Mouse (Mus musculus) frontal cortex, adult 2 months (tissue): ENCODE measurements around the gene Slc25a25. TPM values are rescaled to one million over a fixed set of nuclear protein-coding genes. Genes with fewer than 3 reads are reported as not detected.
"Not testable (repeated sequence)": the region's sequence is repeated elsewhere in the genome, so short reads cannot be mapped to it uniquely, and the experiment has no call there.

Source experiments
- DNase-seq, 2 experiments: peaks; one replicate each; pipeline ENCODE4 v3.0.0; 2022; ENCODE audit warnings: low spot score in 1 of 2; ENCODE audit errors: extremely low spot score in 1 of 2
- polyA plus RNA-seq: library from polyadenylated mRNA; depleted of rRNA; stranded (reverse); fragments of >200 nt; gene quantifications from 2 replicates; pipeline ENCODE4 v1.2.3, GENCODE M21; 2012; rRNA removed

The Slc25a25 gene
- 44.3 and 49.9 TPM in 2 replicates for polyA plus RNA-seq

DNA sequence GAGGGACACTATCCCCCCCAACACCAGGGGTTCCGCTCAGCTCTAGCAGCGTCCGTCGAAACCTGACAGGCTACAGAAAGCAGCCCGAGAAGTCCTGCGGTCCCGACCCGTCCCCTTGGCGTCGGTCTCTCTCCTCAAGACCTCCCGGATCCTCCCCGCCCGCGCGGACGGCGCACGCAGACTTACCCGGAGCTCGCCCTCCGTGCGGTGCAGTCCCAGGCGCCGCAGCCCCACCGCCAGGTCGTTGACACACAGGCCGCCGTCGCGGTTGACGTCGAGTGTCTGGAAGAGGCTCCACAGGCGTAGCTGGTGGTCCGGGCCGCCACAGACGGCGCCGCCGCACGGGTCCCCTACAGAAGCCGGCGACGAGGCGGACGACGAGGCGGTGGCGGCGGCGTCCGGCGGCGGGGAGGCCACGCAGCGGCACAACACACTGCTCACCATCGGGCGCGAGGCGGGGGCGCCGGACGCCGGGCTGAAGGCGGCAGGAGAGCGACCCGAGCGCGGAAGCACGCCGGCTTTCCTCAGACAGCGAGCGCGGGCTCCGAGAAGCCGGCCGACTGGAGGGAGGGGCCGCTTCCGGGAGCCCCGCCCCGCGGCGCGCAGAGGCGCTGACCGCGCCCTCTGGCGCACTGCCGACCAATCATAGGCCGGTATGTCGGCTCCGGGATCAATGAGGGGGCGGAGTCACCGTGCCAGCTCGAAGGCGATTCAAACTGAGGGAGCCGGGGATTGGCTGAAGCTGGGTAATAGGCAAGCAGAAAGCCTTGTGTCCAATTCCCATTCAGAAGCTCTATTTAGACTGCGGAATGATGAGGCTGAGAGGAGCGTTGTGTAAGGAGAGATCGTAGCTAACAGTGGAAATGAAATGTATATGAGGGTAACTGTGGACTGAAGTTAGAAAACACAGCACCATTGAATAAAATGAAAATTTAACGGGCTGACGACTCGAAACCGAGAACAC lies at the start of gene Slc25a25:
Gene Slc25a25 (minus strand): TSS at position 565 of the 964 bp plus-strand sequence.
- DNase-seq, result peak; percentile 92 to 98

DNA sequence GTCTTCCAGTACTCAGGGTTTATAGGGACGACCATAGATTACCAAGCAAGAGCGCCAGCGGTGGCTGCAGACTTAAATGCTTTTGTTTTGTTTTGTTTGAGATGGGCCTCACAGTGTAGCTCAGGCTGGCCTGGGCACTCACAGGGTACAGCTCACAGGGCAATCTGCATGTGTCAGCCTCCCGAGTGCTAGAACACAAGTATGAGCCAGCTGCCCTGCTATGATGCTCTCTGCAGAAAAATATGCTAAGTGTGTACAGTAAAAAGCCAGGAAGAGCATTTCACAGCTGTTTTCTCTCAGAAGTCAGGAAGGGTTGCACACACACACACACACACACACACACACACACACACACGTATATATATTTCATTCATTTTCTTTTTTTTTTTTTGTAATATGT lies 49.2 kb upstream of the Slc25a25 start:
- no peak for DNase-seq

DNA sequence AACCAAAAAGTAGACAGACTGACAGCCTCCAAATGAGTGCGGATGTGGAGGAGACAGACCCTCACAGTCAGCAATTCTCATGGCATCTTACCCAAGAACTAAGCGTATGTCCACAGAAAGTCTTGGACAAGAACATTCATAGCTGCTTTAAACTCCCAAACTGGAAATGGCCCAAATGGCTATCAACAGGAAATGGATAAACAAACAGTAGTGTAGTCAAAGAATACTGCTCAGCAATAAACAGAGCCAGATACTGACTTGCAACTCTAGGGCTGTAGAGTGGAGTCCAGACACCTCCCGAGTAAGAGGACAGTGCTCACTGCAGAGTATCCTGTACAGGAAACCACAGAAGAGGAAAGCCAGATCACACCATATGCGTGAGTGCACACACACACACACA lies 48.1 kb upstream of the Slc25a25 start:
- no peak for DNase-seq

DNA sequence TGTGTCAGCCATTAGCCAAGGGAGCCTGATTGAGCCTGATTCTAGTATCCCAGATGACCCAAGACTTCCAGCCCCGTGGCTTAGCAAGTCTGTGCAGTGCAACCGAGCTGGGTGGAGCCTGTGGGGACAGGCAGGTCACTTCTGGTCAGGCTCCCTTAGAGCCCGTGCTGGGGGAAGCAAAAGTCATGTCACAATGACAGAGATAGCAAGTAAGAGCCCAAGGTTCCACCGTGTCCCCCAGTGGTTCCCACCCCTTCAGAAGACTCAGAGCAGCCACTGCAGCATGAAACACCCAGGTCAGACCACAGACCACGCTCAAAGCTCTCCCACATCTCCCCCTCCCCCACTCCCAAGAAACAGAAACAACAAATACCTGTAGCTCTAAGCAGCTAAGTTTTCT lies 44.9 kb upstream of the Slc25a25 start:
- DNase-seq, result no peak

DNA sequence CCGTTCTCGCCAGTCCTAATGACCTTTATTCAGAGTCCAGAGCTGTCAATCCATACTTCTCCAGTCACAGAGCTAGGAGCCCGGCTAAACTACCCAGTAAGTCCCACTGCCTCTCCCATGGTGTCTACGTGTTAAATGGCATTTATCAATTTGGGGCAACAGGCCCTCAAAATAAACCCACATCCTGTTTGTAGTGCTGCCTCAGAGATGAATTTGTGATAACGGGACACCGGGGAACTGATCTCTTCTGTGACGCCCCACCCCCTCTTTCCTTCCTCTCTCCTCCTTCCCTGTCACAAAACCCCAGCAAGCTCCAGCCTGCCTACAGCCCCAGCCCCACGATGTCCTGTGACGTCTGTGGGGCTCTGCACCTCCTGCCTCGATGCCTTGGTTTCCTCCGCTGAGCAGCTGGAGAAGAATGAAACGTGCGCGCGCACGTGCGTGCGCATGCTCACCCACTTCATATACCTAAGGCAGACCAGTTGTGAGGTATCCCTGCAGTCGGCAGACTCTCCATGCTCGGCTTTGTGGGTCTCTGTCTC lies 44.0 kb upstream of the Slc25a25 start:
- no peak for DNase-seq

DNA sequence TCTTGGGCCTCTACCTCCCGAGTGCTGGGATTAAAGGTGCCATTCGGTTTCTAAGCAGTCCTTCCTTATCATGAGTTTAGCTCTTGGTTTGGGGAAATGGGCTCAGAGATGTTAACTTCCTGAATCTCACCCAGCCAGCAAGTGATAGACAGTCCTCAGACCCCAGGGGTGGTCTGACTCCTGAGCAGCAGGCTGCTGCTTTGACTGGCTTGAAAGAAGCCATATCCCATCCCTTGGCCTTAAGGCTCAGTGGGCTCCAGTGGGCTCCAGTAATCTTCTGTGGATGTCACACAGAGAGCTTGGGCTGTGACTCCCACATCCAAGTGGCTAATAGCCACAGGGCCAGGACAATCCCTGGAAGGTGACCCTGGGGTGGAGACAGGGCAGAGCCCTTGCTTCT lies 43.3 kb upstream of the Slc25a25 start:
- DNase-seq, result no peak

DNA sequence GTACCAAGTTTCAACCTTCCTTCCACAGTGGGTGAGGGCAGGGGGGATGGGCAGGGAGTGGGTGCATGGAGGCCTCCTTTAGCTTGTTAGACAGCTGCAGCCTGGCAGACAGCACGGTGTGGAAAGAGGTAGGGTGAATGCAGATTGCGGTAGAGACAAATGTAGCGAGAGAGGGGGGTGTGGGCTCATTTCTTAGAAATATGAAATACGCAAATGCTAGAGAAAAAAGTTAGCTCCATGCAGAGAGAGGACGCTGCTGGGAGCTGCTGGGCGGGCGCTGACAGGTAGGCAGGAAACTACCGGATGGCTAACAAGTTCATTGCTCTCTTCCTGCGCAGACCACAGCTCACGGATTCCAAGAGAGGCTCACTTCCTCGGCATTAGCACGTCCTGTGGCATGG lies 42.1 kb upstream of the Slc25a25 start:
- no peak for DNase-seq

DNA sequence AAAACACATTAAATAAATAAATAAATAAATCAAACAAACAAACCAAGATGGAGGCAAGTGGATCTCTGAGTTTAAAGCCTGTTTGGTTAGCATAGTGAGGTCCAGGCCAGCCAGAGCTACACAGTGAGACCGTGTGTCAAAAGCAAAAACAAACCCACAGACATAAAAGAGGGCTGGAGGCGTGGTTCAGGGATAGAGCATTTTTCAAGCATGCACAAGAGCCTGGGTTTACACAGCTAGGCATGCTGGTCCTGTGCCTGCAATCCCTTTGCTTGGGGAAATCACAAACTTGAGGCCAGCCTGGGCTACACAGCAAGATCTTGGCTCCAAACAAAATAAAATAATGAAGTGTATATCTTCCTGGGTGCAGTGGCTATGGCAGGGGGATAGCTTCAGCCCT lies 41.4 kb upstream of the Slc25a25 start:
- DNase-seq, result no peak

DNA sequence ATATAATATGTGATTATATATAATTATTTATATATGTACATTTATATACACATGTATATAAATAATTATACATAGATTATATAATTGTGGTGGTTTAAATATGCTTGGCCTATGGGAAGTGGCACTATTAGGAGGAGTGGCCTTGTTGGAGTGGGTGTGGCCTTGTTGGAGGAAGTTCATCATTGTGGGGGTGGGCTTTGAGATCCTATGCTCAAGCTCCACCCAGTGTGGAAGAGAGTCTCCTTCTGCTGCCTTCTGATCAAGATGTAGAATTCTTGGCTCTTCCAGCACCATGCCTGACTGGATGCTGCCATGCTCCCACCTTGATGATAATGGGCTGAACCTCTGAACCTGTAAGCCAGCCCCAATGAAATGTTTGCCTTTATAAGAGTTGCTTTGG lies 39.5 kb upstream of the Slc25a25 start:
- not testable (repeated sequence) for DNase-seq

DNA sequence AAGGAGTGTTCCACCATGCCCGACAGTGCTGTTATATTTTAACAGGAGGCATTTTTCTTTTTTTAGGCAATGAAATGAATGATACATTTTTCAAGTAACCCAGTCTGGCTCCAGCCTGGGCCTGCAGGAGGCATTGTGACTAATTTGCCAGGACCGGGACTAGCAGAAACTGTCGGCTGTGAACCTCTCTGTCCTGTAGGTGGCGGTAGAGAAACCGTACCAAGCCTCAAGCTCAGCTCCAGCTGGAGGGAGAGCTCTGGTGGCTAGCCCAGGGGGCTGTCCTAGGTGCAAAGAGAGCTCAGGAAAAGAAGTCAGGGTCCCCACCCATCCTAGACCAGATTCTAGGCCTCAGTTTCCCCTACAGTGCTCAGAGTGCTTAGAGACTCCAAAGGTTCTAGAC lies 37.4 kb upstream of the Slc25a25 start:
- DNase-seq, result peak; percentile 64 to 92

DNA sequence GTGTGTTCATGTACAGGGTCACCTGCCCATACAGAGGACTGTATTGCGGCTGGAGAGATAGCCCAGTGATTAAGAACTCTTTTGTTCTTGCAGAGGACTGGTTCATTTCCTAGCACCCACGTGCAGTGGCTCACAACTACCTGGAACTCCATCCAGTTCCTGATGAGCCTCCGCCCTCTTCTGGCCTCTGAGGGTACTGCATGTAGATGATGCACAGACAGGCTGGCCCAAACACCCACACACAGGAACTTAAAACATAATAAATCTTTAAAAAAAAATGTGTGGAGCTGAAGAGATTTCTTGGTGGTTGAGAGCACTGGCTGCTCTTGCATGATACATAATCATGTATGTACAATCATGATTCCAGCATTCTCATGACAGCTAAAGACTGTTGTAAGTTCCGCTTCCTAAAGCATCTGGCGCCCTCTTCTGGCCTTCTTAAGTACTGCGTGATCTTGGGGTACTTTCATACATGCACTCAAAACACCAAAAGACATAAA lies 35.9 kb upstream of the Slc25a25 start:
- DNase-seq, result peak; percentile 82 to 98

DNA sequence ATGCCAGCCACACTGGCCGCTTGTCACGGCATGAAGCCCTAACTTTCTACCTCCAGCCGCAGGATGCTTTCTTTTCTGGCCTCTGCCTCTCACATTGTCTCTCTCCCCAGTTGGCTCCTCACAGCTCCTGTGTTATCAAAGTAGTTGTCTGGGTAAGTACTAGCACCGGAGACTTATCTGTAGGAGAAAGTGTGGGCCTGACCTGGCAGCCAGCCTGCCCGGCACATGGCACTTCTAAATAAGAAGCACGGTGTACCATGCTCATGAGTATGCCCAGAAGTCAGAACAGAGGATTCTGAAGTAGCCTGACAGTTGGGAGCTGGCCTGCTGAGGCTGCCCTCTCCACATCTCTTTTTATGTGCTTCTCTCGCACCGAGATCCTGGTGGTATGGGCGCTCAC lies 34.9 kb upstream of the Slc25a25 start:
- DNase-seq, result no peak

DNA sequence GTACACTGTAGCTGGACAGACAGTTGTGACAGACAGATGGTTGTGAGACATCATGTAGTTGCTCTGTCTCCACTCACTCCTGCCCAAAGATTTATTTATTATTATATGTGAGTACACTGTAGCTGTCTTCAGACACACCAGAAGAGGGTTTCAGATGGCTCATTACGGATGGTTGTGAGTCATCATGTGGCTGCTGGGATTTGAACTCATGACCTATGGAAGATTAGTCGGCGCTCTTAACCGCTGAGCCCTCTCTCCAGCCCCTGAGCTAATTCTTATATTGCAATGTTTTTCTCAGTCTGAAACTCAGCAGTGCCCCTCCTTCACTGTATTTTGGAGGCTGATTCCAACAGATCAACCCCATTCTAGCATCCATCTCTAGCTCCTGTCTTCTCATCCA lies 34.5 kb upstream of the Slc25a25 start:
- DNase-seq, result no peak

DNA sequence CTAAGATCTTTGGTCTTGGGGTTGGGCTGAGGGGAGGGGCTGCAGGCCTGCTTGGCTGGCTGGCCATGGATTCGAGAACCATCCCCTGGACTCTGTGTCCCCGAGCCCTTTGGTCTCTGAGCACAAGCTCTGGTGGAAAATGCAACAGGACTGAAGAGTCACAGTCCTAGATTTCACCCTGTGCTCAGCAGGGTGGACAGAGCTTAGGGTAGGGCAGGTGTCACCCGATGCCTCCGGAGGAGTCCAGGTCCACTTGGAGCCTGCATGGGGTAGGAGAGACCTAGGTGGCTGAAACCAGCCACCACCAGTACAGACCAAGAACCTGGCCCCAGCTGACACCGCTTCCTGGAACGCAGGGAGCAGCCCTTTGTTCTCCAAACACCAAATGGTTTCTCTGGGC lies 33.7 kb upstream of the Slc25a25 start:
- no peak for DNase-seq

DNA sequence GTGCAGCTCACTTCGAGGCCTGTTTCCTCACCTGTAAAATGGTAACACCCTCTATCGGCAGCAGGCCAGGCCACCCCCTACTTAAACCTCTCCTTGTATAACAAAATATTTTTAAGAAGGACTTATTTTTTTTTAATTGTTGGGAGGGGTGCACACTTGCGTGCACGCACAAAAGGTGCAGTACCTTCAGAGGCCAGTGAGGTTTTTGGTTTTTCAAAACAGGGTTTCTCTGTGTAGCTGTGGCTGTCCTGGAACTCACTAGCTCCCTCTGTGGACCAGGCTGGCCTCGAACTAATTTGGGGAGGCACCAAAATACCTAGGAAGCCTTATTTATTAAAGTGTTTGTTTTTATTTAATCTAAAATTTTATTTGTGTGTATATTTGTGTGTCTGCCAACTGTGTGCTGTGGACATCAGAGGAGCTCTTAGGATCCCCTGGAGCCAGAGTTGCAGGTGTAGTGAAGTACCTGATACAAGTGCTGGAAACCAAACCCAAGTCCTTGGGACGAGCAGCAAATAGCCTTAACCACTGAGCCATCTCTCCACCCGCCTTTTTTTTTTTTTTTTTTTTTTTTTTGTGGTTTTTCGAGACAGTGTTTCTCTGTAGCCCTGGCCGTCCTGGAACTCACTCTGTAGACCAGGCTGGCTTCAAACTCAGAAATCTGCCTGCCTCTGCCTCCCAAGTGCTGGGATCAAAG lies 32.1 kb upstream of the Slc25a25 start:
- DNase-seq, result peak in 1 of 2 experiments; percentile 10

DNA sequence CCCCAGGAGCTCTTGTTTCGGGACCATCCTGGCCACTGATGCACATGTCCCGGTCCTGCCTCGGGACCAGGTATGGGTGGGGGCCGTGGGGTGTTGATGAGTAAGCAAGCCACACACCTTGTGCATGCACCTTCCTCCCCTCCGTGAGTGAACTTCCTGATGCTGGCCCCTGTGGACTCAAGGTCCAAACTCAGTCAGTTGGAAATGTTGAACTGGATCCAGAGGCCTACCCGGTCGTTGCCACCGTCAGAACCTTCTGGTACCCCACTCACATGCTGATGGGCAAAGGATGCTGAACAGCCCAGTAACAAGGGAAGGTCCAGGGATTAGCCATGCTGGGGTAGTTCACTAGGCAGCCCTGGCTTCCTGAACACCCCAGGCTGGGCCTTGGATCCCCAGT lies 31.1 kb upstream of the Slc25a25 start:
- DNase-seq, result no peak

DNA sequence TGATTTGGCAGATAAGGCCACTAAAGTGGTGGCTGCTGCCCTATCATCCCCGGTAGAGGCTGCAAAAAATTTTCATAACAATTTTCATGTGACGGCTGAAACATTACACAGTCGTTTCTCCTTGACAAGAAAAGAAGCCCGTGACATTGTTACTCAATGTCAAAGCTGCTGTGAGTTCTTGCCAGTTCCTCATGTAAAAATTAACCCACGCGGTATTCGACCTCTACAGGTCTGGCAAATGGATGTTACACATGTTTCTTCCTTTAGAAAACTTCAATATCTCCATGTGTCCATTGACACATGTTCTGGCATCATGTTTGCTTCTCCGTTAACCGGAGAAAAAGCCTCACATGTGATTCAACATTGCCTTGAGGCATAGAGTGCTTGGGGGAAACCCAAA lies 24.1 kb upstream of the Slc25a25 start:
- DNase-seq, result not testable (repeated sequence)

DNA sequence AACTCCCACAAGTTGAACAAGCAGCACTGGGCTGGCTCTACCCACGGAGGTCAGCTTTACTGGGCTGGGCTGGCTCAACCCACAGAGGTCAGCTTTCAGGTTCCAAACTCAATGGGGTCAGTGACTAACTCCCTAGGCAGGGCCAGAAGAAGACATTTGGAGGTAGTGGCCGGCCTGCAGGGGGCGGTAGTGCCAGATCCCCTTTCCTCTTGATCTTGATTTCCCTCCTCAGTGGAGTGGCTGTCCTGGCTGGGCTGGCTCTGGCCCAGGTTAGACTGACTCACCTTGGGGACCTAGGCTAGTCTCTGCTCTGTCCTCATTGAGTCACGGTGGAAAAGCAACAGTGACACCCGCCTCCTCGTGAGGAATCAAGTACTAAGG lies 20.4 kb upstream of the Slc25a25 start:
- DNase-seq, result no peak

DNA sequence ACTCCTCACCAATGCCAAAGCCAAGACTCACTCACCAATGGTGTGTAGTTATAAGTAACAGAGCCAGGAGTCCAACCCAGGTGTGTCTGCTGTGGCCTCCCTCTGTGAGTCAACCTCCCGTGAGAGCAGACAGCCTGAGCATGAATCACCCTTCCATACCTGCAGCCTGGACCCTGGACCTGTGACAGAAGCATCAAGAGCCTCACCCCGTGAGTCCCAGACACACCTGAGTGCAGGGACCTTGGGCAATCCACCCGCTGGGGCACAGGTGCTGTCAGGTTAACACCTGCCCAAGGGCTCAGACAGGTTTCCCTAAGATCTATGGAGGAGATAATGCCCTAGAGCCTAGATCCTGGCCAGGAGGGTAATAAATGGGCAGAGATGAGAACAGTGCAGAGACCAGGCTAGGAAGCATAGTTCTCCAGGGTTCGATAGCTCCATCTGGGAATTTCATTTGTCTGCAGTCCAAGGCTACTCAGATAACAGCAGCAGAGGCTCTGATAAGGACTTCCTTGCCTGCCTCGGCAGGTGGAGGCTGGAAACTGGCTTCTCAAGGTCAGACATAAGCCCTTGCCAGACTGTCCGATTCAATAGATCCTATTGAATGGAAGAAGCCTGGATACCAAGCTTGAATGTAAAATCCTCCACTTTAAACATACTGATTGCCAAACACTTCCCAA lies 19.9 kb upstream of the Slc25a25 start:
- no peak for DNase-seq

DNA sequence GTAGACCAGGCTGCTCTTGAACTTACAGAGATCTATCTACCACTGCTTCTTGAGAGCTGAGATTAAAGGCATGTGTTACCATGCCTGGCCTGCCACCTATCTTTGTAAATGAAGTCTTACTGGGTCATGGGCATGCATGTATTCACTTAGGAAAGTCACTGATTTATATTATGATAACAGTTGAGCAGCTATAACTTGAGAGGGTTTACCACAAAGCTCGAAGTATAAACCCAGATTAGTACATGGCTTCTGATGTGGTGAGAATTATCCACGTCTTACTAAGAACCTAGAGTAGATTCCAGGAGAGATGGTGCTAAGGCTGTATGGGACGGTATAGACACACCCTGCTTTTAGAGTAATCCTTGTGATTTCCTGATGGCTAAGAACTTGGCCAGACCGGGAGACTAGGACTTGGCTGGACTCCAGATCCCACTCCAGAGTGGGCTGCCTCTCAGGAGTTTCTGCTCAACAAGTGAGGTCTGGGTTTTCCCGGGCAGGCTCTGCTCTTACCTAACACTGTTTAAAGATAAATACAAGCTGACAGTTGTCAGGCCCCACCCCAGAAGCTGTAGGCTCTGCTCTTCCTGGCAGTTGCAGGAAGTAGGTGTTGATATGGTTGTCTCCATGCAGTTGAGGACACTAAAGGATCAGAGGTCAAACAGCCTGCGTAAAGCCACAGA lies 13.1 kb upstream of the Slc25a25 start:
- DNase-seq, result no peak
